Mouse (Mus musculus) effector memory CD4-positive, alpha-beta T cell, adult 7 months (primary cell): Measurements from ENCODE around the gene Rab5b. TPM values are rescaled to one million over a fixed set of nuclear protein-coding genes. Genes with fewer than 3 reads are reported as not detected.

Experiments
- polyA plus RNA-seq: library from polyadenylated mRNA; unstranded; fragments of 100-300 nt; shearing (Covaris generic); gene quantifications from one replicate; pipeline ENCODE4 v1.2.1, GENCODE M21; 2017

The Rab5b gene
- 21.6 TPM for polyA plus RNA-seq

DNA sequence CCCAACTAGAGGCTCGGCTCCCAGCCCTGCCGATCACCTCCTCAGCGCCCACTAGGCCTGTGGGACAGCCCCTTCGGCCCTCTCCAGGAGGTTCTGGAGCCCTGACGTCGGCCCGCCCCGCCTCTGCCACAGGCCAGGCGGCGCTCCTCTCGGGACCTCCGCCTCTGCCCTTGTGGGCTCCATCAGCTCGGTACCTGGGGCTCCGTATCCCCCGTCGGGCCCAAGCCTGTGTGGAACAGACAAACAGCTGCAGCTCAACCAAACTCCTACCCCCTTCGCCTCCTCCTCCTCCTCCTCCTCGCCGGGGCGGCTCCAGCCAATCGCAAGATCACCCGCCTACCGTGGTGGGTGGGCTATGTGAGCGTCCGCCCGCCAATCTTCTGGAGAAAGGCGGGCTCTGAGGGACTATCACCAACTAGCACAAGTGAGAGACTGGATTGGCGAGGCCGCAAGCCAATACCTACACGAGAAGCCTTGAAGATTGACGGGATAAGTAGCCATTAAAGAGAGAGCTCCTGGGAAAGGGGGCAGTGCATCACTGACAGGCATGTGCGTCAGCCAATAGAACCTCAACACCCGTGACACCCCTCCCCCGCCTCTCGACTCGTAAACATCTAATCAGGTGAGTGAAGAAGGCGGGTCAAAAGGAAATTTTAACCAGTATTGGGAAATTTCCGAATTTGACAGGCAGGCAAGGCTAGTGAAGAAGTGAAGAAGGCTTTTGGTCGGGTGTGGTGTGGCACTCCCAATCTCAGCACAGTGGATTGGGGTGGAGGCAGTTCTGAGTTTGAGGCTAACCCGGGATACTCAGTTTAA, at the start of gene Rab5b:
TSS of gene Rab5b (minus strand) at position 273 of the 816 bp plus-strand sequence.

DNA sequence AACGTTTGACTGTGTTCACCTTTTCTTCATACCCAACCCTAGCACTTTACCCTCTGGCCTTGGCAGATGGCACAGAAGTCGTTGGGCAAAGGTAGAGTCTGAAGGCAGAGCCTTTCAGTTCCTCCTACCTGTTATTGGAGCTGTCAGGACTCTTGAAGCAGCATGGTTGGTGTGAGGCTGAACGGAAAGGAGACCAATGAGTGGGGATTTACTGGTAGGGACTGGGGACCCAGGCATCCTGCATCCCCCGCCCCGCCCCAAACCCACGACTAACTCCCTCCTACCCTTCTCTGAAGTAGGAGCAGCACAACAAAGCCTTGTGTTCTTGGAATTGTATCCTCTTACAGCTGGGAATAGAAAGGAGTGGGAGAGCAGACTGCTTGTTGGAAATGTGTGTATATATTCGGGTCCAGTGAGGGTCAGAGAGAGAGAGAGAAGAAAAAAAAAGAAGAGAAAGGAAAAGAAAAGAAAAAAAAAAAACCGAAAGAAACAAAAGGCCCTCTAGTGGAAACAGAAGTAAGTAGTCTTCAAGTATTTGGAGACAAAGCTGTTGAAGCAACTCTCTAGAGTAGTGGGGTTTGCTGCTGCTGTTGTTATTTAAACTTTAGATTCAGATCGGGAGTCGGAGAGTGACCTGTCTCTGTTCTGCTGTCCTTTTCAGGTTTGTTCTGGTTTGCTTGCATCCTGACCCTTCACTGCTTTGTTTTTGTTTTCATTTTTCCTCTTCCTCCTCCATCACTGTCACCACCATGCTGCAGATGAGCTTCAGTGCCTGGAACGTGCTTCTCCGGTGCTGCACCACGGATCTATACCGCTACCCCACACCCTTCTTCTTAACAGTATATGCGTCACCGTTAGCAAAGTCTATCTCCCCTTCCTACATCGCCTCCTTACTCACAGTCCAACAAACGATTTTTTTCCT, 48.9 kb upstream of the Rab5b start, which contains the start of gene Dgka:
TSS of gene Dgka (minus strand) at position 176 of the 922 bp plus-strand sequence.

DNA sequence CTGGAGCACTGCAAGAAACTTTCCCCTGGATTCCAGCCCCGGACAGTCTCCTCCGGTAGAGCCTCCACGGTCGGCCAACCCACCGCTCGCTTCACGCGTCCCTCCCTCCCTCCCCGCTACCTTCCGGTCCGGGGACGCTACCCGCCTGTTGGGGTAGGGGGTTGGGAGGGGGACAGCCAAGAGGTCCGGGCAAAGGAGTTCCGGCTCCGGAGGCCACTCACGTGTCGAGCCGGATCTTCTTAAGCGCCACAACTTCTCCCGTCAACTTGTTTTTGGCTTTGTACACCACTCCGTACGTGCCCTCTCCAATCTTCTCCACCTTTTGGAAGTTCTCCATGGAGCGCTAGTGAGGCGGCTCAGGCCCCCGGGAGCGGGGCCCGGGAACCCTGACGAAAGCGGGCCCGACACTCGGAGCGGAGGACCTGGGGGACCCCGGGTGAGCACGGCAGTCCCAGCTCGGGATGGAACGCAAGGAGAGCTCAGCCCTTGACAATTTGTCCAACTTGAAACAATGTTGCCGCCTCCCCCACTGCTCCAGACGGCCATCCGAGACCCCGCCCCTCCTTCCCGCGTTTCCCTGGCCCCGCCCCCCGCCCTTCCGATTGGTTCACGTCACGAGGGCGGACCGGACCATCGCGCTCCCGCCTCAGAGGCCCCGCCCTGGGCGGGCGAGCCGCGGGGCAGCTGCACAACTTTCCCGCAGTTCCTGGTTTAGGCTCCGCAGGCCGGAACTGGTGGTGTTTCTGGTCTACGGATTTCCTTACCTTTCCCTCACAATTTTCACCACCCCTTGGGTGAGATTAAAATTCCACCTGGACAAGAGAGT, 8.6 kb upstream of the Rab5b start, which contains the start of gene Cdk2:
TSS of gene Cdk2 (minus strand) at position 541 of the 826 bp plus-strand sequence.

DNA sequence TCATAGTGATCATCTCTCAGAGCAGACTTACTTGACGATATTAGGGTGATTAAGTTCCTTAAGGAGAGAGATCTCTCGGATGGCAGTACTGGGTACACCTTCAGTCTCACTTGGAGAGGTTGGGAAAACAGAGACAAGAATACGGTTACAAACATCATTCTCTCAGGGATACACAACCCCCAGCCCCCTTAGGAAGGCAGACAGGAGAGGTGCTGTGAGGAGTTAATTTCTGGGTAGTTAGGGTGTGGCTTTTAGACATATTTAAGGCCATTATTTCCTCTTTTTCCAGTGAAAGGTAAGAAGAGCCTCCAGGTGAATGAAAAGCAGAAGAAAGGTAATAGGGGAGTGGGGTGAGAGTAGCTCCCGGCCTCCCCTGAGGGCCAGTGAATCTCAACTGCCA, 7.8 kb upstream of the Rab5b start, which contains the start of gene Pmel:
TSS of gene Pmel (plus strand) at position 301 of the 400 bp plus-strand sequence.

DNA sequence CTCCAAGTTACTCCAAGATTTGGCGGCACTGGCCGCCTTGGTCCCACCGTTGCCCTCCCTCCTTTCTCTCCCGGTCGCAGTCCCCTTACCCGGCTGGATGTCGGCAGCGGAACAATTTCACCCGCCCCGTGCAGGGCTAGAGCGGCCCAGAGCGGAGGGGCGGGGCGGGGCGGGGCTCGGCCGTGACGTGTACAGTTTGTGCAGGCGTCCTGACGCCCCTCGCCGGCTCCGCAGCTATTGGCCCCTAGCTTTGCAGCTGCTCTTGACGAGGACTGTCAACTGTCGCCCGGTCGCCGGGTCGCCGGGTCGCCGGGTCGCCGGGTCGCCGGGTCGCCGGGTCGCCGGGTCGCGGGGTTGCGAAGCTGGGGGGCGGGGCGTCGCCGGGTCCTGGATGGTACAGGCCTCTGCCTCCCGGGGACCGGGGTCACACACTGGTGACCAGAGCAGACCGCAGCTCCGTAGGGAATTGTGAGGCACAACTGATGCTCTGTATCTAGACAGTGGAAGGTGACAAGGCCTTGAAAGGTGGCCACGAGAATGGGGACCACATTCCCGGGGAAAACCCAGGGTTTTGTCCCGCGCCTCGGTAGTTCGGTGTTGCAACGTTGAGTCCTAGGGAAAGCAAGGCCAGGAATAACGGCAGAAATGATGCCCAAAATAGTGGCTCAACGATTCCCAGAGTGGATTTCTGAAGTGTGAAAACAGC, 22.1 kb downstream of the Rab5b start, which contains the start of gene Suox:
TSS of gene Suox (minus strand) at position 311 of the 706 bp plus-strand sequence.

DNA sequence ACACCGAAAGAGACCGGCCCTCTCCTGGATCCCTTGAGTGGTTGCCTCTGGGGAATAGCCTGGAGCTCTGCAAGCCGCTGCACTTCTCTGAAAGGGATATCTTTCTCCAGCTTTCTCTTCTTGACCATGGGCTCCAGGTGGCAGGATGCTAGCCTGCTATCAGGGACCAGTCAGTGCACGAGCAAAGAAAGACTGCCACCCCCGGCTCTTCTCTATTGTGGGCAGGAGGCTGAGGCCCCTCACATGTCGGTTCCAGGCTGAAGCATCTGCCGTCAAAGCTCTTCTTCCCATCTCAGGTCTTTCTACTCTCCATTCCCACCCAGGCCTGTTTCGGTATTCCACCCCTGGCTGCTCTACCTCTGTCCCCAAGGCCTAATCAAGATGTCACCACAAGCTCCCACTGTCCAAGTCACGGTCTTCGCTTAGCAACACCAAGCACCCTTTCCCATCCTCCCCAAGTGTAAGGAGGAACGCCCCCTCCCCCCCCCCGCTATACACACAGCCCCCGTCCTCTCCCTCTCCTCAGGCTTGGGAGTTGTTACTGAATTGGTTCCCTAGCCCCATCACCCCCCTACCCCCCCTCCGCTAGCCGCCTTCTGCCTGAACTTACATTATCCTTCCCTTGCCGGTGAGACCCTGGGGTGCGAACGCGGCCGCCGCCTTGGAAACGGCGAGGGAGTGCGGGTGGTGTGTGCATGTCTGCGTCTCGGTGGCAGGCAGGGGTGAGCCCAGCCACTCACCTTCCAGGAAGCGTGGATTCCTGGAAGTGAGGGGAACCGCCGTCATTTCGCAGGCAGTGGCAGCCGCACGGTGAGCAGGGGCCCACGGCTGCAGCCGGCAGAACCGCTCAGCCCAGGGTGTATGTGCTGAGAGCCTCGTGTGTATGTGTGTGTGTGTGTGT, 50.7 kb downstream of the Rab5b start, which contains the start of gene Ikzf4:
TSS of gene Ikzf4 (minus strand) at position 881 of the 901 bp plus-strand sequence.

Other genes starting within 250 kb of the Rab5b start
- 79.3 TPM for gene Smarcc2, start 237.0 kb downstream of the Rab5b start, polyA plus RNA-seq
- gene Myl6, start 202.1 kb downstream of the Rab5b start, polyA plus RNA-seq: 1,223 TPM
- gene Myl6b, start 197.6 kb downstream of the Rab5b start, polyA plus RNA-seq: 2.7 TPM
- 300 TPM for gene Esyt1, start 170.4 kb downstream of the Rab5b start, polyA plus RNA-seq
- gene Zc3h10, start 148.5 kb downstream of the Rab5b start, polyA plus RNA-seq: 38.5 TPM
- 2,513 TPM for gene Rpl41, start 147.0 kb downstream of the Rab5b start, polyA plus RNA-seq
- gene Pa2g4, start 130.3 kb downstream of the Rab5b start, polyA plus RNA-seq: 19.5 TPM
- gene Erbb3, start 106.6 kb downstream of the Rab5b start, polyA plus RNA-seq: 1.8 TPM
- gene Rps26, start 69.5 kb downstream of the Rab5b start, polyA plus RNA-seq: 444 TPM
- 1.2 TPM for gene Ikzf4, start 50.3 kb downstream of the Rab5b start, polyA plus RNA-seq
- 3.7 TPM for gene Suox, start 22.2 kb downstream of the Rab5b start, polyA plus RNA-seq
- gene Pmel, start 7.9 kb upstream of the Rab5b start, polyA plus RNA-seq: 2.7 TPM
- 15.5 TPM for gene Cdk2, start 8.8 kb upstream of the Rab5b start, polyA plus RNA-seq
- 511 TPM for gene Dgka, start 48.6 kb upstream of the Rab5b start, polyA plus RNA-seq
- 22.9 TPM for gene Pym1, start 51.6 kb upstream of the Rab5b start, polyA plus RNA-seq
- gene Mmp19, start 94.6 kb upstream of the Rab5b start, polyA plus RNA-seq: 0.15 TPM
- gene Dnajc14, start 107.8 kb upstream of the Rab5b start, polyA plus RNA-seq: 65.8 TPM
- gene Tmem198b, start 108.1 kb upstream of the Rab5b start, polyA plus RNA-seq: 3.0 TPM
- 120 TPM for gene Sarnp, start 121.1 kb upstream of the Rab5b start, polyA plus RNA-seq
- gene Ormdl2, start 125.4 kb upstream of the Rab5b start, polyA plus RNA-seq: 46.6 TPM
- gene Gdf11, start 195.5 kb upstream of the Rab5b start, polyA plus RNA-seq: 1.8 TPM
- gene Cd63, start 204.7 kb upstream of the Rab5b start, polyA plus RNA-seq: not detected
- gene Rdh5, start 226.6 kb upstream of the Rab5b start, polyA plus RNA-seq: 5.1 TPM
- 119 TPM for gene Bloc1s1, start 227.8 kb upstream of the Rab5b start, polyA plus RNA-seq
- gene Itga7, start 237.6 kb upstream of the Rab5b start, polyA plus RNA-seq: 45.6 TPM